Mouse (Mus musculus): ENCODE data around the gene Fcgr2b.
"Not testable (repeated sequence)": the region's sequence is repeated elsewhere in the genome, so short reads cannot be mapped to it uniquely, and the experiment has no call there.

Gene Fcgr2b

DNA sequence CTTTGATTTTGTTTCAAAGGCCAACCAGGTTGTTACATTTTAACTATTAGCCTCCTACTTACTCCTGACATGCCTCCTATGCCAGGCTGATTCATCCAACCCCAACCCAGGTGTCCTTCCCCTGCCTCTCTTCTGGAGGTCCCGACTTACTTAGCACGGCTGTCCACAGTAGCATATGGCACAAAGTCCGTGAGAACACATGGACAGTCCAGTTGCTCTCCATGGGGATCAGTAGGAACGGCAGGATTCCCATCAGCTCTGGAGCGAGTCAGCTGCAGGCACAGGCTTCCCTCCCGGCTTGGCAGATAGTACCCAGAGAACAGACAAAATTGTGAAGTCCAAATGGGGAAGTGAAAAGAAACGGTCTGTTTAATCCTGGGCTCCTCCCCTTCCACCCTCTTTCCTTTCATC is 591 bp downstream of the Fcgr2b start:
- DNase-seq (ENCODE audit: low spot score in 2 of 2), result no peak

DNA sequence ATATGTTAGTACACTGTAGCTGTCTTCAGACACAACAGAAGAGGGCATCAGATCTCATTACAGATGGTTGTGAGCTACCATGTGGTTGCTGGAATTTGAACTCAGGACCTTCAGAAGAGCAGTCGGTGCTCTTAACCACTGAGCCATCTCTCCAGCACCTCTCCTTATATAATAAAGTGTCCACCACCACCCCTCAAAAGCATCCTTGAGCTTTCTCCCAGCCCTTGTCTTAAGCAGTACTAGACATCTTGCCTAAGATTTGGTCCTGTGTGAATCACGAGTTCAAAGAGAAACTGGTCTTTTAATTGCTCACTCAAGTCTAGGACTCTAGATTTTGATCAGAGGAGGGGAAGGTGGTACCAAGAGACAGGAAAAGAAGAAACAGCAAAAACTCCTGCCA is 997 bp downstream of the Fcgr2b start:
- DNase-seq (ENCODE audit: low spot score in 2 of 2), result not testable (repeated sequence)

GRCm38 (mm10) chr1:170974736-170975135 is 1.6 kb downstream of the Fcgr2b start:
- no peak for DNase-seq (ENCODE audit: low spot score in 2 of 2)

DNA sequence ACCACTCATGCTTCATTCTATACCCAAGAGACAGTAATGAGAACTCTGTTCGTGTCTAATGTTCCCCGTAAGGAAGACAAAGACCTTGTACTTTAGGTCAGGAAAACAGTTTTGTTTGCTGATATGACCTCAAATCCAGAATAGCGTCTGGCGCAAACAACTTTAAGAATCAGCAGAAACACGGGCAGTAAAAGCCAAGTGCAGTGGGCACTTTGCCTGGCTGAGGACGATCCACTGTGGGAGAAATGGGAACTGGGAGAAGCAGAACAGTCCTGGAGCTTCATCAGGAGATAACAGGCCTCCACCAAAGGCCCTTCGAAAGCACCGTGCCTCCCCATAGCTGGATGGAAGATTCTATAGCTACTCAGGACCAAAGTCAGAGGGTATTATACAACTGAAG is 2.2 kb downstream of the Fcgr2b start:
- no peak for DNase-seq (ENCODE audit: low spot score in 2 of 2)

- DNase-seq (ENCODE audit: low spot score in 2 of 2), result no peak
Measured at GRCm38 (mm10) chr1:170972936-170973335, 3.4 kb downstream of the Fcgr2b start.

- DNase-seq (ENCODE audit: low spot score in 2 of 2), result no peak
Measured at GRCm38 (mm10) chr1:170972494-170972893, 3.9 kb downstream of the Fcgr2b start.

GRCm38 (mm10) chr1:170968576-170968975 is 7.8 kb downstream of the Fcgr2b start:
- no peak for DNase-seq (ENCODE audit: low spot score in 2 of 2)

DNA sequence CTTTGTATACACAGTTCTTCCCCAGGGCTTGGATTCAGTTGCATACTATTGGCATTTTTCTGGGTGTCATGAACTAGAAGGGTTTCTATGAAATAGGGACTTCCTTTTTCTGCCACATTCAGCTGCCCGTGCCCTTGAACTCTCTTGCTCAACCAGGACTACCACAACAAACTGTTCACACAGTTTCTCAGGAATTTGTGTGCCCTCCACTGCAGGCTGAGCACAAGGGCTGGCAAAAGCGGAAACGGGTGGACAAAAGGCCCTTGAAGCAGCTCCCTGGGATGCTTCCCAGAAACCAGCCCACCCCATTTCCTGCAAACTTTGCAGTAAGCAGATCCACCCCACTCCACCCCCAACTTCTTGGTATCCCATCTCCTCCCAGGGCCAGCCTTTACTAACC is 8.8 kb downstream of the Fcgr2b start:
- DNase-seq (ENCODE audit: low spot score in 2 of 2), result no peak

- DNase-seq (ENCODE audit: low spot score in 2 of 2), result no peak
Measured at GRCm38 (mm10) chr1:170963087-170963486, 13.3 kb downstream of the Fcgr2b start.

GRCm38 (mm10) chr1:170962301-170962700 is 14.0 kb downstream of the Fcgr2b start:
- no peak for DNase-seq (ENCODE audit: low spot score in 2 of 2)

DNA sequence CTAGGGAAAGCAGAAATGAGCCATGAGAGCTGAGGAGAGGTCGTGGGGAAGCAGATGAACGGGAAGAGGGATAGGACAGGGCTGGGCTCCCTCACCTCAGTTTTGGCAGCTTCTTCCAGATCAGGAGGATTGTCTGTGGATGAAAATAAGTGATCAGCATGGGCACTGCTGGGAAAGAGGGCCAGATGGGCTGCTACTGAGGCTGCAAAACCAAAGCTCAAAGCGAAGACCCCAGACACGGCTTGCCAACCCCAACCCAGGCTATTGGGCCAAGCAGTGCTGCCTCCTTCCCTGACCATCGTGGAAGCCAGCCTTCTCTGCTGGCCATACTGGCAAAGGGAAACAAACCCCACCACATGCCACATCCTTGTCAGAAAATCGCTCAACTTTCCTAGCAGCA is 15.2 kb downstream of the Fcgr2b start:
- no peak for DNase-seq (ENCODE audit: low spot score in 2 of 2)

GRCm38 (mm10) chr1:170959791-170960190 is 16.6 kb downstream of the Fcgr2b start:
- DNase-seq (ENCODE audit: low spot score in 2 of 2), result no peak

GRCm38 (mm10) chr1:170958225-170958624 is 18.1 kb downstream of the Fcgr2b start:
- no peak for DNase-seq (ENCODE audit: low spot score in 2 of 2)

- no peak for DNase-seq (ENCODE audit: low spot score in 2 of 2)
Measured at GRCm38 (mm10) chr1:170953192-170953591, 23.2 kb downstream of the Fcgr2b start.

DNA sequence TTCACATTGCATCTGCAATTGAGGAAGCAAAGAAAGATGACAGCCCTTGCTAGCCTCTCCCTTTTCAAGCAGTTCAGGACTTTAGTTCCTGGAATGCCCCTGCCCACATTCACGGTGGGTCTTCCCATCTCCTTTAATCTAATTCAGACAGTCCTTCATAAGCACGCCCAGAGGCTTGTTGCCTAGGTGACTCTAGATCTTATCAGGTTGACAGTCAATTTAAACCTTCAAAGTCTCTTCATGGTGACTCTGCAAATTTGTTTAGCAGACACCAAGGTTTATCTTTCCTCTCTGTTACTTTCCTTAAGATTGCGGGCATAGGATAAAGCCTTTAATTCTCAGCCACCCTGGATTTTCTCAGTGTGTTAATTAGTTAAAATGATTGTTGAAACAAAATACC is 25.6 kb downstream of the Fcgr2b start:
- no peak for DNase-seq (ENCODE audit: low spot score in 2 of 2)

DNA sequence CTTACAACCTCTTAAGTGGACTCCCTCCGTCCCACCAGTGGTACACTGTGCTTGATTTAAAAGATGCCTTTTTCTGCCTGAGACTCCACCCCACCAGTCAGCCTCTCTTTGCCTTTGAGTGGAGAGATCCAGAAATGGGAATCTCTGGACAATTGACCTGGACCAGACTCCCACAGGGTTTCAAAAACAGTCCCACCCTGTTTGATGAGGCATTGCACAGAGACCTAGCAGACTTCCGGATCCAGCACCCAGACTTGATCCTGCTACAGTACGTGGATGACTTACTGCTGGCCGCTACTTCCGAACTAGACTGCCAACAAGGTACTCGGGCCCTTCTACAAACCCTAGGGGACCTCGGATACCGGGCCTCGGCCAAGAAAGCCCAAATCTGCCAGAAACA is 31.4 kb downstream of the Fcgr2b start:
- DNase-seq (ENCODE audit: low spot score in 2 of 2), result not testable (repeated sequence)

DNA sequence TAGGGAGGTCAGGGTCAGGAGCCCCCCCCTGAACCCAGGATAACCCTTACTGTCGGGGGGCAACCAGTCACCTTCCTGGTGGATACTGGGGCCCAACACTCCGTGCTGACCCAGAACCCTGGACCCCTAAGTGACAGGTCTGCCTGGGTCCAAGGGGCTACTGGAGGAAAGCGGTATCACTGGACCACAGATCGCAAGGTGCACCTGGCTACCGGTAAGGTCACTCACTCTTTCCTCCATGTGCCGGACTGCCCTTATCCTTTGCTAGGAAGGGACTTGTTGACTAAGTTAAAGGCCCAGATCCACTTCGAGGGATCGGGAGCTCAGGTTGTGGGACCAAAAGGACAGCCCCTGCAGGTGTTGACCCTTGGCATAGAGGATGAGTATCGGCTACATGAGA is 32.2 kb downstream of the Fcgr2b start:
- not testable (repeated sequence) for DNase-seq (ENCODE audit: low spot score in 2 of 2)

GRCm38 (mm10) chr1:170939255-170939654 is 37.1 kb downstream of the Fcgr2b start:
- DNase-seq (ENCODE audit: low spot score in 2 of 2), result no peak

GRCm38 (mm10) chr1:170934383-170934782 is 42.0 kb downstream of the Fcgr2b start:
- no peak for DNase-seq (ENCODE audit: low spot score in 2 of 2)

DNA sequence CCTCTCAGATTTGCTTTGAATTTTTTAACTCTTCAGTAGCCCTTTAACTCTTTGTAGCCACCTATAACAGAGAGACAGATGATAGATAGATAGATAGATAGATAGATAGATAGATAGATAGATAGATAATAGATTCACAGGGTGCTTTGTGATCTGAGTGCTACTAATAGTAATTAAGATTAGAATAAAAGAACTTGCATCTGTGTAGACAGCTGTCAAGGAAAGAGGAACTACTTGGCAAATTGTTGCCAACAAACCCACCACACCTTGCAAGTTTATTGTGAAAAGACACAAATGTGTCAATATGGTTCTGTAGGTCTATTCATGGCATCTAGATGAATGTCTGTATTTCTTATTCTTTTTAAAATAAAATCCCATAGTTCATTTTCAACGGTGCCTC is 42.4 kb downstream of the Fcgr2b start:
- no peak for DNase-seq (ENCODE audit: low spot score in 2 of 2)

DNA sequence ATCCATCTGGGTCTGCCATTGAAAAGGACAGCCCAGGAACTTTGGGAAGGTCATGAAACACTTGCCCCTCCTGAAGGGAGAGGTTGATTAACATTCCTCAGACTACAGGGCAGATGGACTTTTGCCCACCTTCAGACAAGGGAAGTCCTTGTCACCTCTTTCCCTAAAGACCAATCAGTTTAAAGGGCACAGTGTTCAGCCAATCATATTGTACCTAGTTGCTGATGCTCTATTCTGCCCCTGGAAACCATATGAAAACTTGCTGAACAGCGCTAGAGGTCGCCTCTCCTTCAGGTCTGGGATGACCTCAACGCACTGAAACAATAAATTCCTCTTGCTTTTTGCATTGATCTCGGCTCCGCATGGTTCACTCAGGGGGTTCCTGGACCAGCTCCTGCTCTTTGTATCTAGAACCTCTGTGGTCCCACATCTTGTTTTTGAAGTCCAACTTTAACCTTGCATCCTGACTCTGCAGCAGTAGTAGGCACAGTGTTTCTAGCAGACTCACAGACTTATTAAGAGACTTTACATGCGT is 42.9 kb downstream of the Fcgr2b start:
- DNase-seq (ENCODE audit: low spot score in 2 of 2), result no peak

DNA sequence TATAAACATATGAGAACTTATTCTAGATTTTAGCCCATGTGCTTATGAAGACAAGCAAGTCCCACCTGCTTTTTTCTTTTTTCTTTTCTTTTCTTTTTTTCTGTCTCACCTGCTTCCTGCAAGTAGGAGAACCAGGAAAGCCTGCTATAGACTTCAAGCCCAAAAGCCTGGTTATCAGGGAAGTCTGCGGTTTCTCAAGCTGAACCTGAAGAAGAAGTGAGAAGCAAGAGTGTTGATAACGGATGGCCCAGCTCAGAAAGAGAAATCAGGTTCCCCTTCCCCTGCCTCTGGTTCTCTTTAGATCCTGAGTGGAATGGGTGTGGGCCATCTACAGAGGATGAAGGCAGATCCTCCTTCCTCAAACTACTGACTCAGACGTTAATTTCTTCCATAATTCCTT is 44.3 kb downstream of the Fcgr2b start:
- no peak for DNase-seq (ENCODE audit: low spot score in 2 of 2)

DNA sequence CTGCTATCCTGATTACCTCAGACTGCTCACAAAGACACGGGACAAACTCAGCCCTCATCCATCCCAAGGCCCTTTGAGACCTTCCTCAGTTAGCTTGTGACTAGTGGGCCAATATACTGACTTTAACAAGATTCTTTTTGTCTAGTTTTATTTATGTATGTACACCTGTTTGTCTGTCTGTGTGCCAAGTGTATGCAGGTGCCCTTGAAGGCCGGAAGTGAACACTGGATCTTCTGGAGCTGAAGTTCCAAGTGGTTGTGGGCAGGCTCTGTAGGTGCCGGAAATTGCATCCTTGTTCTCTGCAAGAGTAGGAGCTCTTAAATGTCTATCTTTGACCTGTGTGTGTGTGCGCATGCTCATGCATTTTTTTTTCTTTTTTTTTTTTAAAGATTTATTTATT is 47.1 kb downstream of the Fcgr2b start:
- DNase-seq (ENCODE audit: low spot score in 2 of 2), result no peak

GRCm38 (mm10) chr1:170928467-170928866 is 47.9 kb downstream of the Fcgr2b start:
- no peak for DNase-seq (ENCODE audit: low spot score in 2 of 2)

All from right cerebral cortex, postnatal 36 days (tissue).